Mouse (Mus musculus) embryonic facial prominence, embryonic 14.5 days (tissue): ENCODE measurements around the gene Hnrnpul1. TPM values are rescaled to one million over a fixed set of nuclear protein-coding genes. Genes with fewer than 3 reads are reported as not detected.
A peak's percentile ranks its signal among the peaks of the same experiment; 100 is the strongest.

Experiments
- ATAC-seq: fragments of 200-750 bp; cut with Nextera tagmentation; 2 replicates; pipeline ENCODE4 v1.8.0; 2017; ENCODE audit warnings: low read depth, moderate number of reproducible peaks, moderate TSS enrichment
- DNase-seq: peaks from one replicate; pipeline ENCODE4 v3.0.0-alpha.2; 2015; ENCODE audit warnings: low spot score
- H3K27ac ChIP-seq: fragments of 300-500 bp; sonication (generic); replicated peaks from 2 replicates; pipeline ENCODE4 v1.5.1; 2014; ENCODE audit warnings: low read depth, mild to moderate bottlenecking, low read length, moderate library complexity
- H3K27me3 ChIP-seq: fragments of 300-500 bp; sonication (generic); replicated peaks from 2 replicates; pipeline ENCODE4 v1.6.1; 2014; ENCODE audit warnings: low read length; ENCODE audit not compliant: control insufficient read depth, insufficient read depth
- H3K36me3 ChIP-seq: fragments of 300-500 bp; sonication (generic); 2 replicates; pipeline ENCODE4 v1.6.1; 2014; ENCODE audit warnings: low read length, mixed read lengths; ENCODE audit not compliant: control insufficient read depth, insufficient read depth
- H3K4me1 ChIP-seq: fragments of 300-500 bp; sonication (generic); 2 replicates; pipeline ENCODE4 v1.6.1; 2014; ENCODE audit warnings: antibody characterized with exemption, low read length; ENCODE audit not compliant: control insufficient read depth, insufficient read depth
- H3K4me2 ChIP-seq: fragments of 300-500 bp; sonication (generic); 2 replicates; pipeline ENCODE4 v1.6.1; 2014; ENCODE audit warnings: low read depth, mild to moderate bottlenecking, low read length, moderate library complexity, mixed read lengths
- H3K4me3 ChIP-seq: fragments of 300-500 bp; sonication (generic); 2 replicates; pipeline ENCODE4 v1.5.1; 2014; ENCODE audit warnings: low read depth, mild to moderate bottlenecking, low read length
- H3K9ac ChIP-seq: fragments of 300-500 bp; sonication (generic); 2 replicates; pipeline ENCODE4 v1.6.1; 2014; ENCODE audit warnings: low read depth, mild to moderate bottlenecking, low read length, moderate library complexity, mixed read lengths
- H3K9me3 ChIP-seq: fragments of 300-500 bp; sonication (generic); 2 replicates; pipeline ENCODE4 v1.6.1; 2016; ENCODE audit warnings: low read length; ENCODE audit not compliant: control insufficient read depth
- WGBS: fragments of 180-500 bp; shearing (Covaris S2); extraction: QIAGEN DNeasy Blood & Tissue Kit; methylation state at CpG from one replicate; pipeline ENCODE4 v1.1.7; 2014; 5-methylcytosine and 5-hydroxymethylcytosine counted together
- polyA plus RNA-seq: library from polyadenylated mRNA; unstranded; fragments of >200 nt; fragmentation: Nextera tagmentation; extraction: Ambion mirVana; gene quantifications from 2 replicates; pipeline ENCODE4 v1.2.1, GENCODE M21; 2014

Hnrnpul1 gene
- polyA plus RNA-seq, 1 experiment from 2014 or later: 65.9 TPM

- Histone ChIP-seq H3K36me3 (peaks cover 34% of the 10 kb centered on the region), H3K9me3 (no peaks in the 10 kb centered on the region), H3K9ac (no peak overlapping the region), H3K4me3 (no peak overlapping the region), H3K27me3 (no peaks in the 10 kb centered on the region), H3K4me1 (peaks cover 33% of the 10 kb centered on the region), H3K27ac (no peak overlapping the region), H3K4me2 (no peak overlapping the region)
- 72% methylated on average over 8 of the region's 8 CpGs for WGBS
- no peak for DNase-seq
- no peak for ATAC-seq
Observed at GRCm38 (mm10) chr7:25783746-25784145, 29.2 kb upstream of the Hnrnpul1 start.

- peaks cover 33% of the 10 kb centered on the region for H3K4me1 ChIP-seq
- peak overlapping the region; percentile 83; the same call in 1 of the 2 replicates for H3K27ac ChIP-seq
- H3K4me3 ChIP-seq: no peak overlapping the region
- no peaks in the 10 kb centered on the region for H3K9me3 ChIP-seq
- no peak overlapping the region for H3K9ac ChIP-seq
- DNase-seq (no peak), ATAC-seq (no peak)
- WGBS: 70% methylated on average over 6 of the region's 6 CpGs
- peak overlapping the region; percentile 69; the same call in 1 of the 2 replicates for H3K4me2 ChIP-seq
- H3K36me3 ChIP-seq: peaks cover 44% of the 10 kb centered on the region
- no peaks in the 10 kb centered on the region for H3K27me3 ChIP-seq
Observed at GRCm38 (mm10) chr7:25782744-25783143, 28.2 kb upstream of the Hnrnpul1 start.

GRCm38 (mm10) chr7:25781937-25782610, 27.5 kb upstream of the Hnrnpul1 start:
- 27% methylated on average over 11 of the region's 11 CpGs for WGBS
- DNase-seq: peak; percentile 36
- H3K36me3 ChIP-seq: peaks cover 46% of the 10 kb centered on the region

GRCm38 (mm10) chr7:25781321-25781936, 26.9 kb upstream of the Hnrnpul1 start:
- peak overlapping the region; percentile 69 for H3K4me2 ChIP-seq
- H3K9ac ChIP-seq: peak overlapping the region; percentile 63
- H3K27ac ChIP-seq: peak overlapping the region; percentile 83
- DNase-seq: peak; percentile 54
- H3K36me3 ChIP-seq: peaks cover 48% of the 10 kb centered on the region
- 13% methylated on average over 21 of the region's 33 CpGs for WGBS
- peak; percentile 48 for ATAC-seq
- peaks cover 22% of the 10 kb centered on the region for H3K4me1 ChIP-seq
- no peaks in the 10 kb centered on the region for H3K27me3 ChIP-seq
- H3K9me3 ChIP-seq: no peaks in the 10 kb centered on the region
- peak overlapping the region; percentile 27 for H3K4me3 ChIP-seq

More at GRCm38 (mm10) chr7:25781937-25782610, 27.5 kb upstream of the Hnrnpul1 start:
- Histone ChIP-seq H3K4me3 (peak overlapping the region; percentile 27), H3K4me2 (peak overlapping the region; percentile 69), H3K27ac (peak overlapping the region; percentile 83), H3K27me3 (no peaks in the 10 kb centered on the region), H3K4me1 (peaks cover 27% of the 10 kb centered on the region), H3K9ac (peak overlapping the region; percentile 63), H3K9me3 (no peaks in the 10 kb centered on the region)
- ATAC-seq: peak; percentile 68; the same call in 1 of the 2 replicates

- no peaks in the 10 kb centered on the region for H3K27me3 ChIP-seq
- 36% methylated on average over 4 of the region's 4 CpGs for WGBS
- DNase-seq: no peak
- peaks cover 52% of the 10 kb centered on the region for H3K36me3 ChIP-seq
- no peak for ATAC-seq
- peak overlapping the region; percentile 83 for H3K27ac ChIP-seq
- H3K4me2 ChIP-seq: peak overlapping the region; percentile 69; the same call in 1 of the 2 replicates
- H3K4me1 ChIP-seq: peaks cover 22% of the 10 kb centered on the region
- 0 out of 2 replicates have a peak overlapping the region, but pooled peaks have one; percentile 63 for H3K9ac ChIP-seq
- H3K9me3 ChIP-seq: no peaks in the 10 kb centered on the region
- H3K4me3 ChIP-seq: no peak overlapping the region
Observed at GRCm38 (mm10) chr7:25780753-25781152, 26.2 kb upstream of the Hnrnpul1 start.

GRCm38 (mm10) chr7:25780021-25780420, 25.5 kb upstream of the Hnrnpul1 start:
- Histone ChIP-seq H3K27me3 (no peaks in the 10 kb centered on the region), H3K27ac (no peak overlapping the region), H3K9ac (no peak overlapping the region), H3K9me3 (no peaks in the 10 kb centered on the region), H3K36me3 (peaks cover 55% of the 10 kb centered on the region), H3K4me1 (peaks cover 22% of the 10 kb centered on the region), H3K4me2 (no peak overlapping the region), H3K4me3 (no peak overlapping the region)
- no peak for DNase-seq
- no peak for ATAC-seq
- 83% methylated on average over 5 of the region's 5 CpGs for WGBS

- DNase-seq (no peak), ATAC-seq (no peak)
- no peak overlapping the region for H3K9ac ChIP-seq
- no peaks in the 10 kb centered on the region for H3K27me3 ChIP-seq
- no peak overlapping the region for H3K4me2 ChIP-seq
- no peak overlapping the region for H3K27ac ChIP-seq
- H3K4me3 ChIP-seq: no peak overlapping the region
- H3K36me3 ChIP-seq: peaks cover 93% of the 10 kb centered on the region
- 82% methylated on average over 5 of the region's 5 CpGs for WGBS
- no peaks in the 10 kb centered on the region for H3K4me1 ChIP-seq
- H3K9me3 ChIP-seq: no peaks in the 10 kb centered on the region
Observed at GRCm38 (mm10) chr7:25768229-25768628, 13.7 kb upstream of the Hnrnpul1 start.

- DNase-seq: no peak
- no peak for ATAC-seq
- 89% methylated on average over 6 of the region's 6 CpGs for WGBS
Observed at GRCm38 (mm10) chr7:25766108-25766507, 11.6 kb upstream of the Hnrnpul1 start.

More at GRCm38 (mm10) chr7:25766108-25766507, 11.6 kb upstream of the Hnrnpul1 start:
- peaks cover 93% of the 10 kb centered on the region for H3K36me3 ChIP-seq
- no peak overlapping the region for H3K4me2 ChIP-seq
- no peak overlapping the region for H3K9ac ChIP-seq
- H3K27me3 ChIP-seq: no peaks in the 10 kb centered on the region
- H3K4me1 ChIP-seq: no peaks in the 10 kb centered on the region
- no peaks in the 10 kb centered on the region for H3K9me3 ChIP-seq
- no peak overlapping the region for H3K4me3 ChIP-seq
- H3K27ac ChIP-seq: no peak overlapping the region
